Mouse (Mus musculus) layer of hippocampus, adult 11-12 months (tissue): ENCODE measurements around the gene Mrgpra9.
"Not testable (repeated sequence)": the region's sequence is repeated elsewhere in the genome, so short reads cannot be mapped to it uniquely, and the experiment has no call there.

Experiments
- DNase-seq: peaks from one replicate; pipeline ENCODE4 v3.0.0; 2022; ENCODE audit warnings: low spot score

Mrgpra9 gene

DNA sequence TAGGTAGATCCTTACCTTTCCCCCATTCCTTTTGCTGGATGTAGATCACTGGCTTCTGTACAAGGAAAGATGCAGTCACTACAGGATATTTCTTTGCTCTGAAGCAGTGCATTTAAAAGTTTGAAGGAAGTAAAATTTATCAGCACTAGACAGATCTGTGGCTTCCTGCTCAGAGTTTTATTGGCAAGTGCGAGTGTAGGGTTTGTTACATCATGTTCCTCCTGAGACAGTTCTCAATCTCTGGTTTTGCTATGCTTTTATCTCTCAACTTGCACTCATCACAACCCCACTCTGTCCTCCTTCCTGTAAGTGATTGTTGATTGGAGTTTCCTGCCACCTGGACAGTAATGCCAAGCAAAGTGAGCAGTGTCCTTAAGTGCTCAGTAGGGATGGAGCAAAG, at the start of gene Mrgpra9:
Mrgpra9 (minus strand) TSS at position 79 of the 400 bp plus-strand sequence.
- no peak for DNase-seq

DNA sequence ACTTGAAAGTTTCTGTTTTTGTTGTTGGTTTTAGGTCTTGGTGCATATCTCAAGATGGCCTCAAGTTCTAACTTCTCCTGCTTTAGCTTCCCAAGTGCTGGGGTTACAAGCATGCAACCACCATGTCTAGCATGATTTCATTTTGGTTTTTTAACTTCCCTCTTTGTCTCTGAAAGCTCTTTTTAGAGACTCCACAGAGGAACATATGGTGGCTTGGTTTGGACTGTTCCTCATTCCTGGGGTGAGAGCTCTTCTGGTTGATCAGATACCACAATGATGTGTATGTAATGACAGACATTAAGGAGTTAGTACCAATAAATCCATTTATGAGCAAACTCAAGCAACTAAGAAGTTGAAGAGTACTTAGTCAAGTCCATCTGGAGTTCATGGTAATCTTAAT, 47.0 kb upstream of the Mrgpra9 start:
- not testable (repeated sequence) for DNase-seq

DNA sequence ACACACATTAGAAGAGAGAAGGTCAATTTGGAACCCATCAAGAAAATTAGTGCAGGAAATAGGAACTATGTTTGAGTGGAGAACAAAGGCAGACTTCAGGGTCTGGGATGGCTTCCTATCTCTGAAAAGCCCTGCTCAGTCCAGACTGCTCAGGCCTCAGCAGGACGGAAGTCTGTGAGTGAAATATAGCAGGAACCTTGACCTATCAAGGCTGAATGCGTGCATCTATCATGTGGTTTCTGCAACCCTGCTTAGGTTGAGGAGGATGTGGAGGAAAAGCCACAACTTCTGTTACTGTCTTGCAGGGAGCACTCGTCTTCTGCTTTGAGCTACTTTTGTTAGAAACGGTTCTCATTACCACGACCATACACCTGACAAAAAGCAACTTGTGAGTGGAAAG, 18.9 kb upstream of the Mrgpra9 start:
- DNase-seq: not testable (repeated sequence)

DNA sequence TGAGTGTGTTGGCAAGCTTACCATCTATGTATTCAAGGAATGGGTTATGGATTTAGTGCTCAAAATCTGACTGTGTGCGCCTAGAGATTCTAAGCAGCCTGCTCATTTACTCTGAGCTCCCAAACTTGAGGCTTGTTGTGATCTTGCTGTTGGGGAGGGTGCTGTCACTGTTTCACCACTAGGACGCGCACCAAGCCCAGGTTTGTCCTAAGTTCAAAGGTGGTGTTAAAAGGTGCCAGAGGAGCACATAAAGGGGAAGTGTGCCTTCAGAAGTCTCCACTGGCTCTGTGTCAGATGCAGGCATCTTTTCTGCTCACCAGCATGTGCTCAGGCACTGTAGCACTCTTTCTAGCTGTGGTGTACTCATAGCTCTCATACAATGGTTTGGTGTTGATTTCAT, 8.0 kb downstream of the Mrgpra9 start:
- DNase-seq: no peak

DNA sequence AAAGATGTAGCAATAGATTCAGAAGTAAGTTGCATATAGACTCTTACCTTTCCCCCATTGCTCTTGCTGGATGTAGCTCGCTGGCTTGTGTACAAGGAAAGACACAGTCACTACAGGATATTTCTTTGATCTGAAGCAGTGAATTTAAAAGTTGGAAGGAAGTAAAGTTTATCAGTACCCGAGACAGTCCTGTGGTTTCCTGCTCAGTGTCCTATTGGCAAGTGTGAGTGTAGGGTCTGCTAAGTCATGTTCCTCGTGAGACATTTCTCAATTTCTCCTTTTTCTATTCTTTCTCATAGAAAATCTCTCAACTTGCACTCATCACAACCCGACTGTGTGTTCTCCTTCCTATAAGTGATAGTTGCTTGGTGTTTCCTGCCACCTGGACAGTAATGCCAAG, 47.8 kb downstream of the Mrgpra9 start, which contains the start of gene Mrgpra6:
Mrgpra6 (minus strand) TSS at position 91 of the 400 bp plus-strand sequence.
- no peak for DNase-seq

DNA sequence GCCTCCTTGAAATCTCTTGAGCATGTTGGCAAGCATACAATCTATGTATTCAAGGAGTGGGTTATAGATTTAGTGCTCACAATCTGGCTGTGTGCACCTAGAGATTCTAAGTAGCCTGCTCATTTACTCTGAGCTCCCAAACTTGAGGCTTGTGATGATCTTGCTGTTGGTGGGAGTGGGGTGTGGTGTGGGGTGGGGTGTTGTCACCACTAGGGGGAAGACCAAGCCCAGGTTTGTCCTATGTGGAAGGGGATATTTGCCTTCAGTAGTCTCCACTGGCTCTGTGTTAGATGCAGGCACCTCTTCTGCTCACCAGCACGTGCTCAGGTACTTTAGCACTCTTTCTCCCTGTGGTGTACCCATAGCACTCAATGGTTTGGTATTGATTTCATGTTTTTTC, 57.4 kb downstream of the Mrgpra9 start:
- DNase-seq: no peak
